Mouse (Mus musculus) heart, embryonic 16.5 days (tissue): Measurements from ENCODE around the gene Fdx1l. TPM values are rescaled to one million over a fixed set of nuclear protein-coding genes. Genes with fewer than 3 reads are reported as not detected.
"Not testable (repeated sequence)": the region's sequence is repeated elsewhere in the genome, so short reads cannot be mapped to it uniquely, and the experiment has no call there.

ENCODE experiments used
- ATAC-seq: fragments of 200-750 bp; cut with Nextera tagmentation; replicated peaks from 2 replicates; pipeline ENCODE4 v1.8.0; 2017; ENCODE audit warnings: moderate number of reproducible peaks; ENCODE audit not compliant: insufficient read depth, low FRiP score; ENCODE audit errors: extremely low read depth
- H3K27ac ChIP-seq: fragments of 300-500 bp; sonication (generic); 2 replicates; pipeline ENCODE4 v1.5.1; 2014; ENCODE audit warnings: mild to moderate bottlenecking, low read length, control low read depth, moderate library complexity
- H3K27me3 ChIP-seq: fragments of 300-500 bp; sonication (generic); 2 replicates; pipeline ENCODE4 v1.6.1; 2014; ENCODE audit warnings: low read length, mixed read lengths; ENCODE audit not compliant: control insufficient read depth, insufficient read depth
- H3K36me3 ChIP-seq: fragments of 300-500 bp; sonication (generic); 2 replicates; pipeline ENCODE4 v1.6.1; 2014; ENCODE audit not compliant: control insufficient read depth, insufficient read depth
- H3K4me1 ChIP-seq: fragments of 300-500 bp; sonication (generic); 2 replicates; pipeline ENCODE4 v1.6.1; 2014; ENCODE audit warnings: low read length, mixed read lengths; ENCODE audit not compliant: control insufficient read depth, insufficient read depth
- H3K4me2 ChIP-seq: fragments of 300-500 bp; sonication (generic); 2 replicates; pipeline ENCODE4 v1.6.1; 2014; ENCODE audit warnings: low read depth, mild to moderate bottlenecking, control low read depth, low read length
- H3K4me3 ChIP-seq: fragments of 300-500 bp; sonication (generic); 2 replicates; pipeline ENCODE4 v1.5.1; 2014; ENCODE audit warnings: mild to moderate bottlenecking, control low read depth, low read length
- H3K9ac ChIP-seq: fragments of 300-500 bp; sonication (generic); 2 replicates; pipeline ENCODE4 v1.6.1; 2014; ENCODE audit warnings: low read length, control low read depth
- H3K9me3 ChIP-seq: fragments of 300-500 bp; sonication (generic); replicated peaks from 2 replicates; pipeline ENCODE4 v1.6.1; 2016; ENCODE audit warnings: low read length; ENCODE audit not compliant: control insufficient read depth
- WGBS: fragments of 180-500 bp; shearing (Covaris S2); extraction: QIAGEN DNeasy Blood & Tissue Kit; methylation state at CpG from one replicate; pipeline ENCODE4 v1.1.7; 2014; 5-methylcytosine and 5-hydroxymethylcytosine counted together
- polyA plus RNA-seq: library from polyadenylated mRNA; unstranded; fragments of >200 nt; fragmentation: Nextera tagmentation; extraction: Ambion mirVana; gene quantifications from 2 replicates; pipeline ENCODE4 v1.2.1, GENCODE M21; 2015

Fdx1l gene
- polyA plus RNA-seq, 1 experiment from 2014 or later: 47.9 TPM

DNA sequence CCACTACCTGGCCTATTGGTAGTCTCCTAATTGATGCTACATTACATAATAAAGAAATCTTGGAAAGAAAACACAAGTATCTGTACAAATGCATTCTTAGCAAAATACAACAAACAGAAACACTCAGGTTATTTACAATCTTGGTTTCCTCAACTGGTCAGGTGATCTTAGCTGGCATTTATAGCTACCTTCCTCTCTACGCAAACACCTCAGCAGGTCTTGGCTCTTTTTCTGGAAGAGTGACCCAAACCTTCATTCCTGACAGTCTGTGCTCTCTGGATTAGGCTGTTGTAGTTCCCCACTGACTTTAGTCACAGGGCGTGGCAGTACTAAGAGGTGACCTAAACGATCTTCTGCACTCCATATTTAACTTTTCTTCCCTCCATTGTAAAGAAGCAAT is 28.2 kb downstream of the Fdx1l start:
- Histone ChIP-seq H3K4me2 (no peak overlapping the region), H3K4me1 (no peaks in the 10 kb centered on the region), H3K27me3 (no peaks in the 10 kb centered on the region), H3K27ac (no peak overlapping the region), H3K36me3 (no peaks in the 10 kb centered on the region), H3K4me3 (no peak overlapping the region), H3K9ac (no peak overlapping the region), H3K9me3 (no peaks in the 10 kb centered on the region)
- 68% methylated on average over 3 of the region's 3 CpGs for WGBS
- no peak for ATAC-seq

DNA sequence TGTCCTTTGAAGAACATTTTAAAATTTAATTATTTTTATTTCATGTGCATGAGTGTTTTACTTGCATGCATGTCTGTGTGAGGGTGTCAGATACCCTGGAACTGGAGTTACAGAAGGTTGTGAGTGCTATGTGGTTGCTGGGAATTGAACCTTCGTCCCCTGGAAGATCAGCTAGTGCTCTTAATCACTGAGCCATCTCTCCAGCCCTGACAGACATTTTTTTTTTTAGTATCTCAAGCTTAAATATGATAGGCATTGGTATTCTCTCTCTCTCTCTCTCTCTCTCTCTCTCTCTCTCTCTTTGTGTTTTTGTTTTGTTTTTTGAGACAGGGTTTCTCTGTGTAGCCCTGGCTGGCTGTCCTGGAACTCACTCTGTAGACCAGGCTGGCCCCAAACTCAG is 28.6 kb downstream of the Fdx1l start:
- not testable (repeated sequence) for H3K27ac ChIP-seq, H3K4me1 ChIP-seq, H3K9me3 ChIP-seq, H3K4me3 ChIP-seq, H3K9ac ChIP-seq, H3K27me3 ChIP-seq, ATAC-seq, H3K4me2 ChIP-seq, H3K36me3 ChIP-seq
- 62% methylated on average over 1 of the region's 1 CpGs for WGBS

DNA sequence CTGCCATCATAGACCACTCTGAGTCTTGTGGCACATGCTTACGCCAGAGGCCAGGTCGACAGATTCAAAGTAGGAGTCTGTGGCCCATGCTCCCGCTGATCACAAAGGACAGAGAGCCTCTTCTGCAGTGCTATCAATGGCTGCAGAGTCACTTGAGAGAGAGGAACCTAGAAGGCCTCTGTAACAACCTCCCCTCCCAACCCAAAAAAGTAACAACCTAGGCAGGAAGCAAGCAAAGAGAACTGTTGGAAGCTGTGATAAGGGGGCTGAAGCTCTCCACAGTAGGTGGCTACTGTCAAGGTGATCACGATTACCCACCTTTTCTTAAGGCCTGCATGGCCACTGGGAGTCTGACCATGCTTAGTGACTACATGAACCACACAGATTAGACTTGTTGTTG is 29.9 kb downstream of the Fdx1l start:
- 75% methylated on average over 4 of the region's 4 CpGs for WGBS

DNA sequence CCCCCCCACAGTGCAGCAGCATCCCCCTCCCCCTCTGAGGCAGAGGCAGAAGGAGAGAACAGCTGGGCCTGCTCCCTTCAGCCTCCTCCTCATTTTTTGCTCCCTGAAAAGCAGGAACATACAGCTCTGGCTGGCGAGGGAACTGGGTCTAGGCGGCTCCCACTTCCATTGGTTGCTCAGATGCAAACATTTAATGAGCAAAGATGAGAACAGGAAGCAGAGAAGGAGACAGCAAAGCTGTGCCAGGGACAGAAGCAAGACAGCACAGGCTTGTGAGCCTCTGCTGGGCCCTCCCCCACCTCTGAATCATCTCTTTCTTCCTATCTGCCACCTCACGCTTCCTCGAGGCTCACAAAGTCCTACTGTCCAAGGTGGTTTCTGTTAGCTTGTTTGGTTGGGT is 32.1 kb downstream of the Fdx1l start:
- Histone ChIP-seq H3K4me2 (no peak overlapping the region), H3K4me3 (no peak overlapping the region), H3K4me1 (peaks cover 13% of the 10 kb centered on the region), H3K27me3 (peaks cover 21% of the 10 kb centered on the region), H3K36me3 (no peaks in the 10 kb centered on the region), H3K27ac (no peak overlapping the region), H3K9me3 (no peaks in the 10 kb centered on the region), H3K9ac (no peak overlapping the region)
- ATAC-seq: no peak
- WGBS: 56% methylated on average over 4 of the region's 4 CpGs

More for the DNA sequence above, 29.9 kb downstream of the Fdx1l start:
- H3K27me3 ChIP-seq: peaks cover under 1% of the 10 kb centered on the region; the same call in 1 of the 2 replicates
- no peak overlapping the region for H3K9ac ChIP-seq
- no peak overlapping the region for H3K4me2 ChIP-seq
- H3K36me3 ChIP-seq: no peaks in the 10 kb centered on the region
- ATAC-seq: no peak
- no peak overlapping the region for H3K4me3 ChIP-seq
- no peaks in the 10 kb centered on the region for H3K9me3 ChIP-seq
- H3K4me1 ChIP-seq: no peaks in the 10 kb centered on the region
- H3K27ac ChIP-seq: no peak overlapping the region

DNA sequence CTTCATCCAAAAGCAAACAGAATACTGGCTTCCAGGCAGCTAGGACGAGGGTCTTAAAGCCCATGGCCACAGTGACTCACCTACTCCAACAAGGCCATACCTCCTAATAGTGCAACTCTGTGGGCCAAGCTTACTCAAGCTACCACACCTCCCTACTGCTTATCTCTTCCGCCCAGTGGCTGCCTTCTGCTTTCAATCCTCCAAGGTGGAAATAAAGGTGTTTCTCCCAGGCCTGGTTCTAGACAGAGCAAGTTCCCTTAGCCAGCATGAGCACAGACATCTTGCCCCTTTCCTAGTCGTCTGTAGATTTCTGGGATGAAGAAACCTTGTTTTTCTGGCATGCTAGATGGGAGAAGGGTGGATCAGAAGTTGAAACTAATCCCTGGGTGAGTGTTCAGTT is 33.6 kb downstream of the Fdx1l start:
- Histone ChIP-seq H3K4me2 (no peak overlapping the region), H3K27me3 (peaks cover 36% of the 10 kb centered on the region), H3K9me3 (no peaks in the 10 kb centered on the region), H3K4me3 (no peak overlapping the region), H3K36me3 (no peaks in the 10 kb centered on the region), H3K27ac (no peak overlapping the region), H3K9ac (no peak overlapping the region), H3K4me1 (peaks cover 13% of the 10 kb centered on the region)
- 79% methylated on average over 3 of the region's 3 CpGs for WGBS
- ATAC-seq: no peak

DNA sequence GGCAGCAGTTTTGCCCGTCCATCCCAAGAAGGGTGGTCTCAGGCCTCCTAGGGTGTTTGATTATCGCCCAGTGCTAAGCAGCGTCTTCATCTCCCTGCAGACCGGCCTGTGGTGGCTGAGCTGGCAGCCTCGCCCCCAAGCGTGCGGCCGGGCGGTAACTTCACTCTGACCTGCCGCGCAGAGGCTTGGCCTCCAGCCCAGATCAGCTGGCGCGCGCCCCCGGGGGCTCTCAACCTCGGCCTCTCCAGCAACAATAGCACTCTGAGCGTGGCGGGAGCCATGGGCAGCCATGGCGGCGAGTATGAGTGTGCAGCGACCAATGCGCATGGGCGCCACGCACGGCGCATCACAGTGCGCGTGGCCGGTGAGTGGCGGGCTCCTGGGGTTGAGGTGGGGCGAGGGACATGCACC is 35.9 kb downstream of the Fdx1l start:
- peak overlapping the region; percentile 71 for H3K4me2 ChIP-seq
- H3K27me3 ChIP-seq: peaks cover 55% of the 10 kb centered on the region
- peak; percentile 67 for ATAC-seq
- H3K27ac ChIP-seq: peak overlapping the region; percentile 52; the same call in 1 of the 2 replicates
- peak overlapping the region; percentile 34 for H3K4me3 ChIP-seq
- H3K36me3 ChIP-seq: no peaks in the 10 kb centered on the region
- peak overlapping the region; percentile 60 for H3K9ac ChIP-seq
- H3K4me1 ChIP-seq: peaks cover 25% of the 10 kb centered on the region
- no peaks in the 10 kb centered on the region for H3K9me3 ChIP-seq
- WGBS: 2% methylated on average over 31 of the region's 31 CpGs

DNA sequence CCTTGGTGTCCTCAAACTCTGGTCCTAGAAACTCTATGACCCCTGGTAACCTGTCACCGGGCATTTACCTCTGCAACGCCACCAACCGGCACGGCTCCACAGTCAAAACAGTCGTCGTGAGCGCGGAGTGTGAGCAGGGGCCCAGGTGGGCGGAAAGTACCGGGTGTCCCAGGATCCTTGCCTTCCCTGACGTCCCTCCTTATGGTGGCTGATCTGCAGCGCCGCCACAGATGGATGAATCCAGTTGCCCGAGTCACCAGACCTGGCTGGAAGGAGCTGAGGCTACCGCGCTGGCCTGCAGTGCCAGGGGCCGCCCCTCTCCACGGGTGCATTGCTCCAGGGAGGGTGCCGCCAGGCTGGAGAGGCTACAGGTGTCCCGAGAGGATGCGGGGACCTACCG is 36.7 kb downstream of the Fdx1l start:
- Histone ChIP-seq H3K27ac (no peak overlapping the region), H3K9ac (no peak overlapping the region), H3K36me3 (no peaks in the 10 kb centered on the region), H3K27me3 (peaks cover 64% of the 10 kb centered on the region), H3K4me2 (peak overlapping the region; percentile 71), H3K9me3 (no peaks in the 10 kb centered on the region), H3K4me3 (no peak overlapping the region; the same call in none of the 2 replicates), H3K4me1 (peaks cover 31% of the 10 kb centered on the region)
- no peak for ATAC-seq
- 3% methylated on average over 22 of the region's 22 CpGs for WGBS

DNA sequence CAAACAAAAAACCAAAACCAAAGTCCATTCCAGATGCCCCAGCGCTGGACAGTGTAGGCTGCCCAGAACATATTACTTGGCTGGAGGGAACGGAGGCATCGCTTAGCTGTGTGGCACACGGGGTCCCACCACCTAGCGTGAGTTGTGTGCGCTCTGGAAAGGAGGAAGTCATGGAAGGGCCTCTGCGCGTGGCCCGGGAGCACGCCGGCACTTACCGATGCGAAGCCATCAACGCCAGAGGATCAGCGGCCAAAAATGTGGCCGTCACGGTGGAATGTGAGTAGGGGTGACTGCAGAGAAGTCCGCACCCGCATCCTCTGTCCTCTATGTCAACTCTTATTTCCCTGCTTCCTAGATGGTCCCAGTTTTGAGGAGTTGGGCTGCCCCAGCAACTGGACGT is 37.3 kb downstream of the Fdx1l start:
- 12% methylated on average over 20 of the region's 20 CpGs for WGBS
- H3K4me2 ChIP-seq: peak overlapping the region; percentile 71; the same call in 1 of the 2 replicates
- H3K4me3 ChIP-seq: peak overlapping the region; percentile 6; the same call in 1 of the 2 replicates
- no peak overlapping the region for H3K9ac ChIP-seq
- H3K27me3 ChIP-seq: peaks cover 65% of the 10 kb centered on the region
- H3K27ac ChIP-seq: no peak overlapping the region
- ATAC-seq: no peak
- H3K4me1 ChIP-seq: peaks cover 33% of the 10 kb centered on the region
- H3K9me3 ChIP-seq: no peaks in the 10 kb centered on the region
- no peaks in the 10 kb centered on the region for H3K36me3 ChIP-seq

DNA sequence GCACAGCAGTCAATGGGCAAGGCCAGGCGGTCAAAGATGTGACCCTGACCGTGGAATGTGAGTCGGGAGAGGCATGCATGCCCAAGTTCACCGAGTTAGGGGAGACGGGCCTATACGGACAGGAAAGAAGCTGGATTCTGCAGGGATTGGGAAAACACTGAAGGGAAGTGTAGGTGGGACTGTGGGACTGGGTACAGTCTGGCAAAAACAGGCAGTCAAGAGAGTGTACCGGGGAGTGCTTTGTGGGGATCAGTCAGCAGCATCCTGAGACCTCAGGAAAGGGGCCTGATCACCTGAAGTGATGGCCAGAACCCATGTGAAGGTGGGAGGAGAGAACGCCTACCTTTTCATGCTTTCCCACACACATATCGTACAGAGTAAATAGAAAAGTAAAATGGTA is 37.8 kb downstream of the Fdx1l start:
- Histone ChIP-seq H3K9ac (no peak overlapping the region), H3K4me2 (no peak overlapping the region), H3K9me3 (no peaks in the 10 kb centered on the region), H3K4me3 (no peak overlapping the region), H3K4me1 (peaks cover 39% of the 10 kb centered on the region), H3K27me3 (peaks cover 65% of the 10 kb centered on the region), H3K27ac (no peak overlapping the region), H3K36me3 (no peaks in the 10 kb centered on the region)
- 34% methylated on average over 9 of the region's 9 CpGs for WGBS
- no peak for ATAC-seq
